Mouse (Mus musculus): Measurements from ENCODE around the gene Syn3. TPM values are rescaled to one million over a fixed set of nuclear protein-coding genes. Genes with fewer than 3 reads are reported as not detected.

The Syn3 gene
- total and polyA plus RNA-seq, 2 experiments from 2014 or later: 22.0 to 67.0 TPM

- DNase-seq (ENCODE audit: low spot score) (no peak), ATAC-seq (ENCODE audit: low FRiP score) (no peak)
- Histone ChIP-seq H3K27ac (ENCODE audit: low read depth, low read length) (no peak overlapping the region), H3K36me3 (ENCODE audit: insufficient read depth, low read length) (no peaks in the 10 kb centered on the region), H3K4me2 (ENCODE audit: low read depth, low read length, poor library complexity, severe bottlenecking) (no peak overlapping the region), H3K27me3 (ENCODE audit: insufficient read depth, low read length) (no peaks in the 10 kb centered on the region), H3K9me3 (ENCODE audit: low read length) (no peaks in the 10 kb centered on the region), H3K4me1 (ENCODE audit: insufficient read depth, low read length) (no peaks in the 10 kb centered on the region), H3K9ac (replicated peaks; ENCODE audit: low read length, poor library complexity, severe bottlenecking) (no peak overlapping the region), H3K4me3 (ENCODE audit: low read depth, low read length) (no peak overlapping the region)
- no peak for TF ChIP-seq CTCF (IDR thresholded peaks at IDR 0.05)
These were observed 345.5 kb downstream of the Syn3 start for GRCm38 (mm10) chr10:86153221-86153620.

GRCm38 (mm10) chr10:86151357-86151756 is 347.3 kb downstream of the Syn3 start:
- Histone ChIP-seq H3K27ac (ENCODE audit: low read depth, low read length) (no peak overlapping the region), H3K9me3 (ENCODE audit: low read length) (no peaks in the 10 kb centered on the region), H3K4me3 (ENCODE audit: low read depth, low read length) (no peak overlapping the region), H3K27me3 (ENCODE audit: insufficient read depth, low read length) (no peaks in the 10 kb centered on the region), H3K4me1 (ENCODE audit: insufficient read depth, low read length) (no peaks in the 10 kb centered on the region), H3K4me2 (ENCODE audit: low read depth, low read length, poor library complexity, severe bottlenecking) (no peak overlapping the region), H3K36me3 (ENCODE audit: insufficient read depth, low read length) (no peaks in the 10 kb centered on the region), H3K9ac (replicated peaks; ENCODE audit: low read length, poor library complexity, severe bottlenecking) (no peak overlapping the region)
- ATAC-seq (ENCODE audit: low FRiP score) (no peak), DNase-seq (ENCODE audit: low spot score) (no peak)
- 76% methylated on average over 5 of the region's 5 CpGs for WGBS
- TF ChIP-seq CTCF (IDR thresholded peaks at IDR 0.05): no peak

GRCm38 (mm10) chr10:86150076-86150475 is 348.6 kb downstream of the Syn3 start:
- Histone ChIP-seq H3K27me3 (ENCODE audit: insufficient read depth, low read length) (no peaks in the 10 kb centered on the region), H3K9me3 (ENCODE audit: low read length) (no peaks in the 10 kb centered on the region), H3K4me1 (ENCODE audit: insufficient read depth, low read length) (no peaks in the 10 kb centered on the region), H3K9ac (replicated peaks; ENCODE audit: low read length, poor library complexity, severe bottlenecking) (no peak overlapping the region), H3K4me2 (ENCODE audit: low read depth, low read length, poor library complexity, severe bottlenecking) (no peak overlapping the region), H3K4me3 (ENCODE audit: low read depth, low read length) (no peak overlapping the region), H3K36me3 (ENCODE audit: insufficient read depth, low read length) (no peaks in the 10 kb centered on the region), H3K27ac (ENCODE audit: low read depth, low read length) (no peak overlapping the region)
- no peak for DNase-seq (ENCODE audit: low spot score)
- whole genome bisulfite sequencing: 67% methylated on average over 1 of the region's 1 CpGs
- no peak for TF ChIP-seq CTCF (IDR thresholded peaks at IDR 0.05)
- no peak for ATAC-seq (ENCODE audit: low FRiP score)

- no peaks in the 10 kb centered on the region for H3K9me3 ChIP-seq (ENCODE audit: low read length)
- TF ChIP-seq CTCF (IDR thresholded peaks at IDR 0.05): no peak
- no peak overlapping the region for H3K9ac ChIP-seq (replicated peaks; ENCODE audit: low read length, poor library complexity, severe bottlenecking)
- H3K4me3 ChIP-seq (ENCODE audit: low read depth, low read length): no peak overlapping the region
- H3K36me3 ChIP-seq (ENCODE audit: insufficient read depth, low read length): no peaks in the 10 kb centered on the region
- 70% methylated on average over 3 of the region's 3 CpGs for WGBS
- H3K4me1 ChIP-seq (ENCODE audit: insufficient read depth, low read length): no peaks in the 10 kb centered on the region
- H3K27ac ChIP-seq (ENCODE audit: low read depth, low read length): no peak overlapping the region
- H3K4me2 ChIP-seq (ENCODE audit: low read depth, low read length, poor library complexity, severe bottlenecking): no peak overlapping the region
- ATAC-seq (ENCODE audit: low FRiP score) (no peak), DNase-seq (ENCODE audit: low spot score) (peak; percentile 39)
- no peaks in the 10 kb centered on the region for H3K27me3 ChIP-seq (ENCODE audit: insufficient read depth, low read length)
These were observed 349.5 kb downstream of the Syn3 start for GRCm38 (mm10) chr10:86149029-86149818.

GRCm38 (mm10) chr10:86139061-86139681 is 359.5 kb downstream of the Syn3 start:
- Histone ChIP-seq H3K4me2 (ENCODE audit: low read depth, low read length, poor library complexity, severe bottlenecking) (no peak overlapping the region), H3K9ac (replicated peaks; ENCODE audit: low read length, poor library complexity, severe bottlenecking) (no peak overlapping the region), H3K4me3 (ENCODE audit: low read depth, low read length) (no peak overlapping the region), H3K27me3 (ENCODE audit: insufficient read depth, low read length) (no peaks in the 10 kb centered on the region), H3K4me1 (ENCODE audit: insufficient read depth, low read length) (no peaks in the 10 kb centered on the region), H3K9me3 (ENCODE audit: low read length) (no peaks in the 10 kb centered on the region), H3K27ac (ENCODE audit: low read depth, low read length) (no peak overlapping the region), H3K36me3 (ENCODE audit: insufficient read depth, low read length) (no peaks in the 10 kb centered on the region)
- WGBS: 84% methylated on average over 8 of the region's 8 CpGs
- ATAC-seq (ENCODE audit: low FRiP score) (no peak), DNase-seq (ENCODE audit: low spot score) (no peak)
- TF ChIP-seq CTCF (IDR thresholded peaks at IDR 0.05): no peak

- TF ChIP-seq CTCF (IDR thresholded peaks at IDR 0.05): no peak
- WGBS: 84% methylated on average over 5 of the region's 5 CpGs
- no peaks in the 10 kb centered on the region for H3K36me3 ChIP-seq (ENCODE audit: insufficient read depth, low read length)
- ATAC-seq (ENCODE audit: low FRiP score) (no peak), DNase-seq (ENCODE audit: low spot score) (no peak)
- H3K4me2 ChIP-seq (ENCODE audit: low read depth, low read length, poor library complexity, severe bottlenecking): no peak overlapping the region
- no peaks in the 10 kb centered on the region for H3K27me3 ChIP-seq (ENCODE audit: insufficient read depth, low read length)
- no peaks in the 10 kb centered on the region for H3K4me1 ChIP-seq (ENCODE audit: insufficient read depth, low read length)
- no peak overlapping the region for H3K4me3 ChIP-seq (ENCODE audit: low read depth, low read length)
- H3K9me3 ChIP-seq (ENCODE audit: low read length): no peaks in the 10 kb centered on the region
- no peak overlapping the region for H3K9ac ChIP-seq (replicated peaks; ENCODE audit: low read length, poor library complexity, severe bottlenecking)
- no peak overlapping the region for H3K27ac ChIP-seq (ENCODE audit: low read depth, low read length)
These were observed 361.0 kb downstream of the Syn3 start for GRCm38 (mm10) chr10:86137589-86138173.
